Mouse (Mus musculus): ENCODE measurements around the gene Inava.

The Inava gene

DNA sequence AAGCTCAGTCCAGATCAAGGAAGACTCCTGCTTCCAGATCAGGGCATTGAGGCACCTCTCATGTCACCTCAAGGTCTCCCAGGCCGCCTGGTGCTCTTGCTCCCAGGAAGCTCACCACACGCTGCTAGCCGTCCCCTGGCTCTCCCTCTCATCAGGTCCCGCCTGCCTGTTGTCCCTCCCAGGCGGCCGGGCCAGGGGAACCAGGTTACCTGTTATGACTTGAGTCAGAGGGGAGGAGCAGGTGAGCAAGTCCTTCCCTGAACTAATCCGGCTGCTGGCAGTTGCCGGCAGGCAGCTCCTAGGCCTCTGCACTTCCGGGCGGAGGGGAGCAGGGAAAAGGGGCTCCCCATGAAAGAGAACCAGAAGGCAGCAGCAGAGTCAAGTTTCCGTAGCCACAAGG lies 3.9 kb downstream of the Inava start:
- no peak for DNase-seq

DNA sequence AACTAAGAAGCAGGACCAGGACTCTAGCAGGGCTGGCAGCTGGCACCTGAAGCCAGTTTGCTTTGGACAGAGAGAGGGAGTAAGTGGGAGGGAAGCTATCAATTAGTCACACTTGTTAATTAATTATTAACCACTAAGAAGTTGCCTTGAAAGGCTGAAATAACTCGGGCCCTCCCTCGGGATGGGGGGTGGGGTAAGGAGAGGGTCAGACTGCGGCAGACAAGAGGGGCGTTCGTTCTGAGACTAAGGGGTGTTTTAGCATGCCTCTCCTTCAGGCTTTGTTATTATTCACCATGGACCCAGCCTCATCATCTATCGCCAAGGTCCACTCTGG lies 5.1 kb downstream of the Inava start:
- no peak for DNase-seq

DNA sequence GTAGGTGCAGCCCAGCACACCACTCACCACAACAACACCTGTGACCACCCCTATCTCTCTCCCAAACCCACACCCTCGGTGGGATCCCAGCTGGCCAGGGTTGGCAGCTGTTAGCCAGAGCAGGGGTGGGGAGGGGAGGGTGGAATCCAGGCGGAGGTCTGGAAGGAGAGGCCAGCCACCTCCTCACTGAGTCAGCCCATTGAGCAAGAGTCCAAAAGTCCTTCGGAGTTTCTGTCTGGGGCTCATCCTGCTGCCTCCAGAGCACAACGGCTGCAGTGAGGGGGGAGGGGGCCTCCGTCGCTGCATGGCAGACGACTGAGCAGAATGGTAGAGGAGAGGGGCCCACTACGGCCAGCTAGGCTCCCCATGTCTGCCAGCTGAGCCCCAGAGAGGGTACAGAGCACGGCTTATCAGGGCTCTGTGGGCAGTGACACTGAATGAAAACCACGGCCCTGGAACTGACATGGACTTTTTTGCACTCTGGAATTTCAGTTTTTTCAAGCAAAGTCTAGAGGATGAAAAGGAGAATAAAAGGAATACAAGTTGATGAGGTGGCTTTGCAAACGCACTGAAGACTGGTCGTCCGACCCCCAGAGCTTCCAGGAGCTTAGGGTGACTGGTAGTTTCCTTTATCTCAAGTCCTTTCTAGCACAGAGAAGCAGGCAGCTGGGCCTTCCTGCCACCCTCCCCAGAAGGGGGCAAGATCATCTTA lies 5.6 kb downstream of the Inava start:
- DNase-seq: no peak

DNA sequence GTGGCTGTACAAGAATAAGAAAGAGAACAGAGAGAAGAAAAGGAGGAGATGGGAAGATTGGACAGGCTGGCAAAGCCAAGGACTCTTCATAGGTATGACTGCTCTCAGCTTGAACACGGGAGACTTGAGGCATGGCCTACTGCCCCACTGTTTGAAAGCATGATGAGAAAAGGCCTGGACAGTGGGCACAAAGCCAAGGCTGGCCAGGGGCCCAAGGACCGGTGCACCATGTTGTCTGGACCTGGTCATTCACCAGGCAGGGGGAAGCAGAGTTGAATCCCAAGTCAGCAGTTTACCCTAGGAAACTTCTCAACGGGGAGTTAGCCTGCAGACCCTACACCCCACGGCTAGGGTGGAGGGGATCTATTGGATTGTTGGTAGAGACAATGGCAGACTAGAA lies 6.2 kb downstream of the Inava start:
- DNase-seq: peak; percentile 19 to 47

DNA sequence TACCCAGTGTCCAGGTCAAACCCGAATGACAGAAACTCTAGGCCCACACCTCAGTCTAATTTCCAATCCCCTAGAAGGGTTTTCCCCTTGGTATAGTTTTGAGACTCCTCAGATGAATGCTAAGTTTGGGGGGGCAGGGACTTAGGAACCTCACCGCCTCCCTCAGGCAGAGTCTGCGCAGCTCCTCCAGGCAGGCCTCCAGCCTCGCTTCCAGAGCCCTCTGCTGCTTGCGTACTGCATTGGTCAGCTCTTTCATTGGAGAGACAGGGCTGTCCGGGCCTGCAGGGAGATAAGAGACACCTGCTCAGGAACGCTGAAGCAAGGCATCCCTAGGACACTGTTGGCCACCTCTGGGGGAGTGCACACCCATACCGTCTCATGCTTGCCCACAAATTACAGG lies 7.4 kb downstream of the Inava start:
- DNase-seq: no peak

DNA sequence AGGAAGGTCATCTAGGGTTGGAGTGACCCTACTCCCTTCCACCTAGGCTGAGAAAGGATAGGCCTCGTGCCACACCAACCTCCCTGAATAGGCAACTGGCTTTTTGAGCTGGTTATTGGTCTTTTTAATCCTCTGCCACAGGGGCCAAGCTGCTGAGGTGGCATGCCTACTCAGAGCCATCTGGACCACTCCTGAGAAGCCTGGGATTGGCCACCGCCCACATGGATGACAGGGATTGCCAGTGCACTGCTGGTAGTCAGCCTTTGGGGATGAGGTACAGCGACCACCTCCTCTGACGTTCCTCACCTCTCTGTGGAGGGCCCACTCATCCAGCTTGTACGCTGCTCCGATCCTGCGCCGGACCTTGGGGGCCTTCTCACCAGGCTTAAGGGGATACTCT lies 8.2 kb downstream of the Inava start:
- no peak for DNase-seq

DNA sequence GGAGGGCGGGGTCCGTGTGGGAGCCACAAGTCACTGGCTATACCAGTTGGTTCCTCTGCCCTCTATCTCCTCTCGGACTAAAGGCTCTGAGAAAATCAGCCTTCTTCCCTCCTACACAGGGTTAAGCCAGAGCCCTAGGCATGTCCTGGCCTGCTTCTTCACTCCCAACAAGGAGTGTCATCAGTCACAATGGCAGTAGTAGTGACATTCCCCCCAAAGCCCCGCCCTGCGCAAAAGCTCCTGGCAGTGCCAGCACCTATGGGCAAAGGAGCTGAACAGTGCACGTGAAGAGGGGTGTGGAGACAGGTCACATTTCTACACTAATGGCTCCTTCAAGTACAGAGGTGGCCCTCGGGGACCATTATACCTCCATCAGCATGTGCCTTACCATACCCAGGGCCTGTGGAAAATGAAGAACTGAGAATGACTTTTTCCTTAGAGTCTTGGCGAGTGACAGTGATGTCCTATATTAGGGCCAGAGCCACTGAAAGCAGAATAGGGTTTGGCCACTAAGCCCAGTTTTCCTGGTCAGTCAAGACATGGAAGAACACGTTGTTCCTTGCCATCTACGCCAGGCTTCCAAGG lies 10.2 kb downstream of the Inava start:
- no peak for DNase-seq

DNA sequence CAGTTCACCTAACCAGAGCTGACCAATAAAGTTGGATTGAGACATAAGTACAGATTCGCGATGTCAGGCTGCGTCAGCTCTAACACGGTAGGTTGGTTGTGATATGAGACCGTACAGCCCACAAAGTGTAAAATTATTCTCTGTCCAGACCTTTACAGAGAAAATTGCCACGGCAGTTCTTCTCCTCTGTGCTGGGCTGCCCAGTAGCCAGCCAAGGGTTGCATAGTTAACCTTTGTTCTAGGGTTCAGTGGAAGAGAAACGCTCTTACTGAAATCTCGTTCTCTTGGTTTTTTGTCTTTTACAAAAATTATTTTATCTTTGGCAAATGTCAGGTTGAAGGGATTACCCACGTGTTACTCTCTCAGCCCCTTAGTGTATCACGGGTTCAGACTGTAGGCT lies 11.7 kb downstream of the Inava start:
- no peak for DNase-seq

DNA sequence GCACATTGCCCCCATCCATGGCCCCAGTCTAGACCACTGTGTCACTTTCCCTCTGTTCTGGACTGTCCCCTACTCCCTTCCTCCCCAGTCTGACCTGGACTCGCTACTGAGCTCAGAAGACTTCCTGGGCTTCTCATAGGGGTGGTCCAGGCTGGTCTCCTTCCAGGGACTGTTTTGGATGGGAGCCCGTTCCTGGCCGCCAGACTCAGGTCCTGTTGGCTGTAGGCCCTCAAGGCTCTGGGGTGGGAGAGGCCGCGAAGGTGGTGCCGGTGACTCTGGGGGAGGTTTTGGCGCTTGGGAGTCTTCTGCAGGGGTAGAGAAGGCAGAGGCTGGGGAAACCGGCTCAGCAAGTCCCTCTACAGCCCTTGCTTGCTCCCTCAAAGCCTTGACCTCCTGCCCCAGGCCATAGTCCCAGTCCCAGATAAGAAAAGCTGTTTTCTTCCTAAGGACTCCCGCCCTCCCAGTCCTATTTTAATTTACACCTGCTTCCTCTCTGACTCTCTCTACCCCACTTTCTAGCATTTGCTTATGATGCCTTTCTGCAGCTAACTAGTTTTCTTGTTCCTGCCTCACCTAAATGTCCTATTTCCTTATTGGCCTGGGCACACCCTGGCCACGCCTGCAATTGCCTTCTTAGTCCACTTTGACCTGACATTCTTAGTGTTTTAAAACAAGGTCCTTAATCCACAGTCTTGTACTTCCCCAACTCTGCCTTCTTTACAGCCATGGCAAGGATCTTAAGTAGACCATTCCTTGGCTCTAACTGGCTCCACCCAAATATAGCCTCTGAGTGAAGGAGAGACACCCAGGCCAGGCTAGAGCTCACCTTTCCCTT lies 13.8 kb downstream of the Inava start:
- DNase-seq: no peak

DNA sequence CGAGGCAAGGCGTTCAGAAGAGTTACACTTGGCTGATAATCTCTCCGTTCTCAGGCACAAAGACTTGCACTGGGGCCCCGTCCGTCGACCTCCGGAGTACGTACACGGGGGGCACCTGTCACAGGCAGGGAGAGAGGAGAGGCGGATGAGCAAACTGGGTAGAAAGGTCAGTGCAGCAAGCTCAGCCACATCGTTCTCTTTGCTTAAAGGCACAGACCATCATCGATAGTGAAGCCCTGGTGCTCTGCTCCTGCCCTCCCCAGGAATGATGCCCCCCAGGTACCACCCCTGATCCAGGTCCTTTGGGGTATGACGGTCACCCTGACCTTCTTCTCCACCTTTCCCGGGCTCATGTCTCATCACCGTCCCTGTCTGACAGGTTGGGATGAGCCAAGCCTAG lies 19.8 kb downstream of the Inava start:
- no peak for DNase-seq

DNA sequence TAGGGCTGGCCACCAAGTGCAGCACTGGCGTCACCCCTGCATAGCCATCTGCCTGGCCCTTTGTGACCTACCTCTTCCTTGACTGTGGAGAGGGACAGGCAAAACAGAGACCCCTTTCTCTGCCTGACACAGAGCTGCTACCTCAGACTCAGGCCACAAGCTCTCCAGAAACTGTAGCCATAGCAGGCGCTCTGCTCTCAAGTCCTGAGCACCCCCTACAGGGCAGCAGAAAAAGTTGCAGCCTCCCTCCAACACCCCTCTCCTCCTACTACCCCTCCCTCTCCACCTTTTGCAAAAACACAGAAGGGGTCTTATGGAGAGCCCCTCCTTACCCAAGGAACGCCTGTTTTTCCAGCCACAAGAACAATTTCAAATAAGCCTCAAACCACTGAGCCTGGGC lies 21.3 kb downstream of the Inava start, which contains the start of gene Mroh3:
Gene Mroh3, minus strand, starts transcription at position 26 of the 400 bp plus-strand sequence.
- peak in 1 of 2 experiments; percentile 28 for DNase-seq

DNA sequence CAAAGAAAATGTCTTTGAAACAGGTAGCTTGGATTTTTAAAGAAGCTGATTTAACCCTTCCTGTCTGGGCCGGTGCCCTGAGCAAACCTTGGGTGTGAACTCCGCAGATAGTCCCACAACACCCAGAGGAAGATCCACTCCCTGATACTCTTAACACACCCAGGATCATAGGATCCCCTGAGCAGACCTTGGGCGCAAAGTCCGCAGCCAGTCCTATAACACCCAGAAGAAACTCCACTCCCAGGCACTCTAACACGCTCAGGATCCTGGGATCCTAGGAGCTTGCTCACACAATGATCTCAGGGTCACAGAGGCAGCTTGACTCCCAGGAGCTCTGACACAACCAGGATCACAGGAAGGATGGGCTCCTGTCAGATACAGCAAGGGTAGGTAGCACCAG lies 44.0 kb downstream of the Inava start:
- DNase-seq: no peak

DNA sequence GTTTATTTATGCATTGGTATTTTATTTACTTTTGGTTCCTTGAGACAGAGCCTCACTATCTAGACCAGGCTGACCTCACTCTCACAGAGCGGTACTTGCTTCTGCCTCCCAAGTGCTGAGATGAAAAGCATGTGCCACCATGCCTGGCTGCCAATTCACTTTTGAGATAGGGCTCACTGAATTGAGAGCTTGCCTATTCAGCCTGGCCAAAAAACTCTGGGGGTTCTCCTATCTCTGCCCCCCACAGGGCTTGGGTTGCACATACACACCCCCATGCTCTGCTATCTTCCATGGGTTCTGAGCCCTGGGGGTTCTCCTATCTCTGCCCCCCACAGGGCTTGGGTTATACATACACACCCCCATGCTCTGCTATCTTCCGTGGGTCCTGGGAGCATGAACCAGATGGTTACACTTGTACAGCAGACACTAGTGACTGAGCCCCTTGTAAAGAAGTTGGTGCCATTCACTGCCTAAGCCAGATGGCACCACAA lies 54.5 kb downstream of the Inava start:
- DNase-seq: no peak

DNA sequence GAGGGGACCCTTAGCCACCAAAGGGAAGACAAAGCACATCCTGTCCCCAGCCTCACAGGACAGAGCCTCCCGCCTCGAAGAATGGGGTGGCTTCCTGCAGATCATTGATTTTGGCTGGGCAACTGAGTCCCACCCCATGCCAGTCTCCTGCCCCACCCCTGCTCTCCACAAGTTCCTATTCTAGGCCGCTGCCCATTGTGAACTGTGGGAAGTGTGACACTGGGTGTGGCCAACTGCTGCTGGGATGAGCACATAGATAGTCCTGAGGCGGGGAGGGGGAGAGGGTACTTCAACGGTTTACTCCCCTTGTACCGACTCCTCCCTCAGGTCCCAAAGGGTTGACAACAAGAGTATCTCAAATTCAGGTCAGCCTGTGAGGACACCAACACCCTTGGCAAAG lies 55.3 kb downstream of the Inava start:
- DNase-seq: no peak

DNA sequence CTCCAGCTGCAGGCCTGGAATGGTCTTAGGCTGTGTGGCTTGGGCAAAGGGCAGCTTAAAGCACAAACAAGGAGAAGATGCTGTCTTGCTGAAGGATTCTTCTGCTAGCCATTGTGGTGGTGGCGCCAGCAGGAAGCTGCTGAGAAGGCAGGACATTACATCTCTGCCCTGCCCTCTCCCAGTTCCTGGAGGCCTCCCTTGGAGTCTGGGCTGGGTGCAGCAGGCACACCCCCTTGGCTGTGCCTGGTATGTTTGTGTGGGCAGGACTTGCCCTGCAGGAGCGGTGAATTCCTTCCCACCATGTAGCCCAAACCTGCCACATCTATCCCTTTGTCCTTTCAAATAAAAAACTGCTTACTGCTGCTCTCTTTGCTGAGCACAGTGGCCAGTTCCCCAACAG lies 57.0 kb downstream of the Inava start:
- no peak for DNase-seq

DNA sequence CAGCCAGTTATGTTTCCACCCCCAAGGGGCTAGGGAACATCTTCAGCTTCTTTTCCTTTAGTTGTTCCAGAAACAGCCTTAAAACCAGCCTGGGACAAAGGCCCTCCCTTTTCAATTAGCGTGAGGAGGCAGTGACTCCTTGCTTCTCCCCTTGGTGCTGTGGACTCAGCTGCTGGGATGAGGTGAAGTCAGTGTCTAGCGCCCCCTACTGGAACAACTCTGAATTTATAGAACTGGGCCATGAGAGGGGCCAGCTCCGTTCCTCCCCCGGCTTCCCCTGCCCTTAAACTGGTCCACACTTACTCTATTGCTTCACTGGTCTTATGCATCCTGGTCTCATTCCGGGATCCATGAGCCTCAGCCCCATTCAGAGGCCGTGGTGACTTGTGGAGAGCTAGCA lies 58.9 kb downstream of the Inava start:
- DNase-seq: peak; percentile 37 to 59

DNA sequence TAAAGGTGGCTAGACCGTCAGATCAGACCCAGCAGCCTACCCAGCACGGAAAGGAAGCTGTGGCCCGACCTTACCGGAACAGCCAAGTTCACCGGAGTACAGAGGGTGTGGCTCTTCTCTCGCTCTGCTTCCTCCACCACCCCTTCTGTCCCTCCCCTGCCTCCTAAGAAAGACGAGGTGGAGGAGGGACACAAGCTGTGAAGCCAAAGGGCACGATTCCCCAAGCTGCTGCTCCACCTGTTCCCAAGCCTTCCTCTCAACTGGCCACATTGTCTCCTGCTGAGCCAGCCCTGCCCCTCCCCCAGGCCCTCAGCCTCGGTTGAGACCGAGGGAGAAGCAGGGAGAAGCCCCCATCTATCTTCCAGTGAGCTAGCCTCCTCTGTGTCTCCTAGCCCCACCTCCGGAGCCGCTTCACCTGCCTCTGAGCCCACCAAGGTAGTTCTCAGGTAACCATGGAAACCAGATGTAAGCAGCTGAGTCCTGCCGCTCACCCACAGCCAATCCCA lies 59.9 kb downstream of the Inava start:
- peak; percentile 25 to 42 for DNase-seq

DNA sequence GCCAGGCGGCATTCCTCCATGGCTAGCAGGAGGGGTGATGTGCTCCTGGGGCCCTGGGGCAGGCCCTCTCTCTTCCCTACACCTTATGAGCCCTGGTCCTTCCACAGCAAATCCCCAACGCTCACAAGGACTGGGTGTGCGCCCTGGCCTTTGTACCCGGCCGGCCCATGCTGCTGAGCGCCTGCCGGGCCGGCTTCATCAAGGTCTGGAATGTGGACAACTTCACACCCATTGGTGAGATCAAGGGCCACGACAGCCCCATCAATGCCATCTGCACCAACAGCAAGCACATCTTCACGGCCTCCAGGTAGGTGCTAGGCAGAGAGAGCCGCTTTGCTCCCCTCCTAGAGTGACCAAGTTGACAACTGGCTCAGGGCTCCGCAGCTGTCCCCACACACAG lies 61.4 kb downstream of the Inava start:
- DNase-seq: no peak

DNA sequence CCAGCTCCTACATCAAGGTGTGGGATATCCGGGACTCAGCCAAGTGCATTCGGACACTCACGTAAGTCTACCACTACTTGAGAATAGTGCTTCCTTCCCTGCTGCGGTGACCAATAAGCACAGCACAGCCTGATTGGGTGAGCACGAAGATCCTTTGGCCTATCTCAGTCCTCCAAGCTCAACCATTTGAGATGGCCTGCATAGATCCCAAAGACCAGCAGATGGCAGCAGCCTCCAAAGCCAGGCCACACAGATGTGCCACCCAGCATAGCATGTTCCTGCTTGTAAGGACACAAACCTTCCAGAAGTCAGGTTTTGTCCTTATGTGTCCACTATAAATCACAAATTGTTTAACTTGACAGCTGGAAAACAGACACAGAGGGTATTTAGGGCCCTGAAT lies 64.0 kb downstream of the Inava start:
- DNase-seq: peak; percentile 79 to 85

DNA sequence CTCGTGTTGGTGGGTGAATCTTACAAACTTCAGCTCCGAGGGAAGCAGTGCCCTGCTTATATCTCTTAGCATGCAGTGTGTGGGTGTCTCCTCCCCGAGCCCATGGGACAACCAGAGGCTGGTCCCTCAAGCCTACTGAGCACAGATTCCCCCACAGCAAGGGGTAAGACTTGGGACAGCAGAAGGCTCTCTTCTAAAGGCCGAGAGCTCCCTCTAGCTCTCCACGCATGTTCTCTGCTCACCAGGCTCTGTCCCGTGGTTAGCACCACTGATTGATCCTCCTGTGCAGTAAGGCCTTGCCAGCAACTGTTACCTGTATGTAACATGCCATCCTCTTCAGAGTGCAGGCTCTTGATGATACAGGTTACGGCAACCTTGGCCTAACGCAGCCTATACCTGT lies 66.4 kb downstream of the Inava start:
- DNase-seq: peak; percentile 27 to 44

DNA sequence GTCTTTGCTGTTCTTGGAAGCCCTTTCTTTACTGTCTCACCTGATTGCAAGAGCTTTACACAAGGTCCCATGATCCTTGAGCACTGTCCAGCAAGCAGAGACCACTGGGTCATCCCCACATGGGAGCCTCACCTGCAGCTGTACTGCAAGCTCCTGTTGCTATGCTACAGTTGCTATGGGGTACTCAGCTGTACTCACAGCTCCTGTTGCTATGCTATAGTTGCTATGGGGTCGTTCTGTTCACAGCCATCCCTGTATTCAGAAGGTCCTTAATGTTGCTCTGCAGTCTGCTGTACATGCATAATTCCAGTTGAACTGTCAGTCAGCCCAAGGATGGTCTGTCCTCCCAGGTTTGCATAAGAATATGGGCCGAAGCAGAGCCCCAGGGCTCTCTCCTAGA lies 68.6 kb downstream of the Inava start:
- no peak for DNase-seq

Measured in cerebellum, postnatal 25 days (tissue).